Mouse (Mus musculus): ENCODE data around the gene Rrm2.

DNA sequence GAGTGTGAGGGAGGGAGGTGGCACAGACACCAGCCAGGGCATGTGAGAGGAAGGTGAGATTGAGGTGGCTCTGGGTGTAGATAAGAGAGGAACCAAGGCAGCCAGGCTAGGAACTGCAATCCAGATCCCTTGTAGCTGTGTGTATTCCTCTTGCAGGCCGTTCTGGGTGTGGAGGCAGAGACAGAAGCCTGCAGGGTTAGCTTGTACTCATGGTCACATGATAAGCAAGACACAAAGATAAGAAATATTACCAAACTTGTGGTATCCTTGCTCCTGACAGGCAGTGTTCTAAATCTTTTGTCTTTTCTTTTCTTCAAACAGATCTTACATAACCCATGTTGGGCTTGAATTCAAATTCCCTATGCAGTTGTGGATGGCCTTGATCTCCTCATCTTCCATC, 31.9 kb downstream of the Rrm2 start:
- TF ChIP-seq CTCF (IDR thresholded peaks at IDR 0.05; ENCODE audit: low read depth, low read length) (no peak), POLR2A (IDR thresholded peaks at IDR 0.05; ENCODE audit: borderline replicate concordance, low read depth, low read length) (no peak)

All from bone marrow macrophage, adult 2 months (primary cell).